Mouse (Mus musculus): ENCODE results near the gene Tdp2. TPM values are rescaled to one million over a fixed set of nuclear protein-coding genes. Genes with fewer than 3 reads are reported as not detected.

Gene Tdp2
- polyA plus RNA-seq, 1 experiment from 2014 or later: 31.6 TPM

DNA sequence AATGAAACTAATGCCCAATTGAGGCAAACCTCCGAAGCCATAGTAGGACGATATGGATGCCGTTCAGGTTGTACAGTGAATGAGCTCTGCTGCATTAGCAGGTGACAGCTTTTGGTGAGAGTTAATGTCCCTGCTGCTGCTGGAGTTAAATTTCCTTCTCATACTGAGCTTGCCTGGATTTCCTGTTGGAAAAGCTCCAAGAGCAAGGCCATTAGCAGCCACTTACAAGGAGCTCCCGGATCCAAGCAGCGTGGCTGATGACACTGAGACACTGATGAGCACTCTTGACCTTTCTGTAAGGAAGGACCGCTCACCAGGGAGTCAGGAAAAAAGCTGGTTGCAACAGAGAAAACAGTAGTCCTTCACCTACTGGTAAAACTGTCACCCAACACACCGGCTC lies 30.5 kb downstream of the Tdp2 start:
- 77% methylated on average over 7 of the region's 7 CpGs for WGBS
- no peak overlapping the region for H3K9ac ChIP-seq
- no peak for ATAC-seq (ENCODE audit: low FRiP score, low read depth)
- H3K36me3 ChIP-seq: no peaks in the 10 kb centered on the region
- H3K9me3 ChIP-seq: no peaks in the 10 kb centered on the region
- no peak overlapping the region for H3K4me2 ChIP-seq
- no peak overlapping the region for H3K27ac ChIP-seq (replicated peaks)
- no peak overlapping the region for H3K4me3 ChIP-seq
- H3K4me1 ChIP-seq (replicated peaks): no peaks in the 10 kb centered on the region
- H3K27me3 ChIP-seq: no peaks in the 10 kb centered on the region

GRCm38 (mm10) chr13:24862520-24862919 lies 31.0 kb downstream of the Tdp2 start:
- no peak overlapping the region for H3K27ac ChIP-seq (replicated peaks)
- H3K27me3 ChIP-seq: no peaks in the 10 kb centered on the region
- H3K4me2 ChIP-seq: no peak overlapping the region
- no peaks in the 10 kb centered on the region for H3K4me1 ChIP-seq (replicated peaks)
- WGBS: 64% methylated on average over 7 of the region's 7 CpGs
- no peaks in the 10 kb centered on the region for H3K9me3 ChIP-seq
- H3K36me3 ChIP-seq: no peaks in the 10 kb centered on the region
- no peak overlapping the region for H3K4me3 ChIP-seq
- no peak for ATAC-seq (ENCODE audit: low FRiP score, low read depth)
- H3K9ac ChIP-seq: no peak overlapping the region

DNA sequence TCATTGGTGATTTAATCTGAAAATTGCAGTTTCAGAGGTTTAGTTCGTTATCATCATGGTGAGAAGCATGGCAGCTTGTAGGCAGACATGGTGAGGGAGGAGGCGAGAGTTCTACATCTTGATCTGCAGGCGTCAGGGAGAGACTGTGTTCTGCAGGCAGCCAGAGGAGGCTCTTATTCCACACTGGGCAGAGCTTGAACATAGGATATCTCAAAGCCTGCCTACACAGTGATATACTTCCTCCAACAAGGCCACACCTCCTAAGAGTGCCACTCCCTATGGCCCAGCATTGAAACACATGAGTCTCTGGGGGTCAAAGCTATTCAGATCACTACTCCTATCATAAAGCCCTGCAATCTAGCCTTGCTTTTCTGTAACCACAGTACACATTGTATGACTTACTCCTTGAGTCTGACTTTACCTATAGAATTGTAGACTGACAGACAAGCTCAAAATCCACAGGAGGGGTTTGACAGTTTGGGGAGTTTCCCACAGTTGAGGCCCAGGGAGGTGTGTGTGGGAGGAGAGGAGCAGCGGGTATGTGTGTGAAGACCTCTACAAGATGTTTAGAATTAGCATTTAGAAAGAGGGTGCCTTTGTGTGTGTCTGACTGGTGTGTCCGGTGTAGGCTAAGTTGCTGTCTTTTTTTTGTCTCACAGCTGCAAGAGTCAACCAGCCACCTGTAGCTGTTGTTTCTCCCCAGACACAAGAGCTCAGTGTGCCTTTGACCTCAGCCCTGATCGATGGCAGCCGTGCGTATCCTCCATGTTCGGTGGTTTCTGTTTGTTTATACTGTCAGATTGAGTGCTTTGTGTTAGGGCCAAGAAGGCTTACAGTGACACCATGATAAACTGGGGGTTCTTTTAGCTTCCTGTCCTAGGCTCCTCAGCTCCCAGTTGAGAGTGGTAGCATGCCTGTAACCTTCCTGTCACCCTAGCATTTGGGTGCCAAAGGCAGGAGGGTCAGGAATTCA lies 35.2 kb downstream of the Tdp2 start:
- H3K4me3 ChIP-seq: no peak overlapping the region
- no peak overlapping the region for H3K4me2 ChIP-seq
- no peaks in the 10 kb centered on the region for H3K4me1 ChIP-seq (replicated peaks)
- H3K9ac ChIP-seq: no peak overlapping the region
- 69% methylated on average over 9 of the region's 9 CpGs for WGBS
- H3K27ac ChIP-seq (replicated peaks): no peak overlapping the region
- no peaks in the 10 kb centered on the region for H3K36me3 ChIP-seq
- no peak for ATAC-seq (ENCODE audit: low FRiP score, low read depth)
- H3K27me3 ChIP-seq: no peaks in the 10 kb centered on the region
- no peaks in the 10 kb centered on the region for H3K9me3 ChIP-seq

DNA sequence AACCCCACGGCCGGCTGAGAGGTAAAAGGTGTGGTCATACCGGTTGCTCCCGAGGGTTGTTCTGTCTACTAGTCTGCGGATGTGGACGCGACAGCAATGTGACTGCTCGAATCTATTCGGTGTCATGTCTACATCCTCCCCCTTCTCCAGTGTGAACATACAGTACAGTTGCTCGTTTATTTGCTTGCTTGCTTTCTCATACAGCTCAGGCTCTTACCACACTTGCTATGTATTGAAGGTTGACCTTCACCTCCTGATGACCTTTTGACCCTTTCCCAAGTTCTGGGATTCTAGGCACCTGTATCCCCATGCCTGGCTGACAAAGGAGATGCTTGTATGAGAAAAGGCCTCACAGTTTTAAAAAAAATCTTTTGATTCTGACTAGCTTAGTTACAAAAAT lies 36.3 kb downstream of the Tdp2 start:
- no peak overlapping the region for H3K27ac ChIP-seq (replicated peaks)
- 96% methylated on average over 10 of the region's 10 CpGs for WGBS
- H3K27me3 ChIP-seq: no peaks in the 10 kb centered on the region
- H3K9me3 ChIP-seq: no peaks in the 10 kb centered on the region
- no peaks in the 10 kb centered on the region; the same call in 1 of the 2 replicates for H3K36me3 ChIP-seq
- H3K9ac ChIP-seq: no peak overlapping the region
- ATAC-seq (ENCODE audit: low FRiP score, low read depth): no peak
- no peaks in the 10 kb centered on the region for H3K4me1 ChIP-seq (replicated peaks)
- no peak overlapping the region for H3K4me2 ChIP-seq
- no peak overlapping the region for H3K4me3 ChIP-seq

DNA sequence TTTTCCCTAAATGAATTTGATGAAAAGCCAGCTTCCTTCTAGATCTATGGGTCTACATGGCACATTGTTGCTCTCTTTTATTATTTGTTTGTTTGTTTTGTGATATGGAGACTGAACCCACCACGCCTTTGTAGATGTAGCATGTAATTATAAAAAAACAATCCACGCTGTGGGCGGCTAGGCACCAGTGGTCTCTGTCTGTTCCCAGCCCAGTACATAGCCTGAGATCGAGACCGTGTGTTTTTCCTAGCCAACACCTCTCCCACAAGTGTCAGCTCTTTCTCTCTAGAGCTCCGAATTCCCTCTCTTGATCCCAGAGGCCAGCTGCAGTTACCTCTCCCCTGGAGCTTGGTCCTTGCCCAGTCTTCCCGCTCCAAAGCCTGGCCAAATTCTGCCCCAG lies 36.8 kb downstream of the Tdp2 start:
- no peaks in the 10 kb centered on the region for H3K4me1 ChIP-seq (replicated peaks)
- H3K4me2 ChIP-seq: no peak overlapping the region
- H3K36me3 ChIP-seq: no peaks in the 10 kb centered on the region; the same call in 1 of the 2 replicates
- no peak overlapping the region for H3K27ac ChIP-seq (replicated peaks)
- no peak overlapping the region for H3K9ac ChIP-seq
- no peak overlapping the region for H3K4me3 ChIP-seq
- no peak for ATAC-seq (ENCODE audit: low FRiP score, low read depth)
- no peaks in the 10 kb centered on the region for H3K27me3 ChIP-seq
- H3K9me3 ChIP-seq: no peaks in the 10 kb centered on the region
- WGBS: 92% methylated on average over 7 of the region's 7 CpGs

GRCm38 (mm10) chr13:24879359-24880040 lies 48.0 kb downstream of the Tdp2 start:
- no peak overlapping the region for H3K4me3 ChIP-seq
- H3K36me3 ChIP-seq: peaks cover 28% of the 10 kb centered on the region; the same call in 1 of the 2 replicates
- H3K9ac ChIP-seq: no peak overlapping the region
- no peaks in the 10 kb centered on the region for H3K9me3 ChIP-seq
- H3K4me2 ChIP-seq: no peak overlapping the region
- no peak overlapping the region for H3K27ac ChIP-seq (replicated peaks)
- H3K27me3 ChIP-seq: no peaks in the 10 kb centered on the region
- no peak for ATAC-seq (ENCODE audit: low FRiP score, low read depth)
- H3K4me1 ChIP-seq (replicated peaks): no peaks in the 10 kb centered on the region
- 85% methylated on average over 15 of the region's 15 CpGs for WGBS

GRCm38 (mm10) chr13:24880208-24880607 lies 48.7 kb downstream of the Tdp2 start:
- no peak overlapping the region for H3K4me3 ChIP-seq
- ATAC-seq (ENCODE audit: low FRiP score, low read depth): no peak
- 84% methylated on average over 6 of the region's 6 CpGs for WGBS

GRCm38 (mm10) chr13:24880704-24881103 lies 49.2 kb downstream of the Tdp2 start:
- Histone ChIP-seq H3K9me3 (no peaks in the 10 kb centered on the region), H3K27me3 (no peaks in the 10 kb centered on the region), H3K27ac (replicated peaks) (no peak overlapping the region), H3K36me3 (peaks cover 31% of the 10 kb centered on the region), H3K4me1 (replicated peaks) (no peaks in the 10 kb centered on the region), H3K4me3 (no peak overlapping the region), H3K4me2 (no peak overlapping the region), H3K9ac (no peak overlapping the region)
- 94% methylated on average over 5 of the region's 5 CpGs for WGBS
- ATAC-seq (ENCODE audit: low FRiP score, low read depth): no peak

More at GRCm38 (mm10) chr13:24880208-24880607, 48.7 kb downstream of the Tdp2 start:
- no peak overlapping the region for H3K4me2 ChIP-seq
- H3K36me3 ChIP-seq: peaks cover 29% of the 10 kb centered on the region; the same call in 1 of the 2 replicates
- H3K27me3 ChIP-seq: no peaks in the 10 kb centered on the region
- no peak overlapping the region for H3K9ac ChIP-seq
- no peaks in the 10 kb centered on the region for H3K9me3 ChIP-seq
- no peak overlapping the region for H3K27ac ChIP-seq (replicated peaks)
- H3K4me1 ChIP-seq (replicated peaks): no peaks in the 10 kb centered on the region

DNA sequence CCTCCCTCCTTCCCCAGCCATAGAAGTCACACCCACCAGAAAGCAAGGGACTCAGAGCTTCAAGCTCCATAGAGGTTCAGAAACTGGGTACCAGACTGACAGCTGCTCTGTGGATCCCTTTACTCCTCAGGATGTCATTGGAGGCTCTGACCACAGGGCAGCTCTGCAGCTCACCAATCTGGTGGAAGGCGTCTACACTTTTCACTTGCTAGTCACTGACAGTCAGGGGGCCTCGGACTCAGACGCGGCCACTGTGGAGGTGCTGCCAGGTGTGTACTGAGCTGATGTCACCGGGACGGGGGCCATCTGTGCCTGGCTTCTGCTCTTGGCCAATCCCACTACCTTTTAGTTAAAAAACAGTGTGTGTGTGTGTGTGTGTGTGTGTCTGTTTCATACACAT lies 50.9 kb downstream of the Tdp2 start:
- Histone ChIP-seq H3K9ac (no peak overlapping the region), H3K4me2 (no peak overlapping the region), H3K27me3 (no peaks in the 10 kb centered on the region), H3K9me3 (no peaks in the 10 kb centered on the region), H3K4me1 (replicated peaks) (no peaks in the 10 kb centered on the region), H3K36me3 (peaks cover 29% of the 10 kb centered on the region), H3K4me3 (no peak overlapping the region), H3K27ac (replicated peaks) (no peak overlapping the region)
- no peak for ATAC-seq (ENCODE audit: low FRiP score, low read depth)
- WGBS: 95% methylated on average over 6 of the region's 6 CpGs

- H3K27ac ChIP-seq (replicated peaks): no peak overlapping the region
- ATAC-seq (ENCODE audit: low FRiP score, low read depth): no peak
- H3K36me3 ChIP-seq: peaks cover 13% of the 10 kb centered on the region
Measured at GRCm38 (mm10) chr13:24889554-24889953, 58.1 kb downstream of the Tdp2 start.

More at GRCm38 (mm10) chr13:24889554-24889953, 58.1 kb downstream of the Tdp2 start:
- no peak overlapping the region for H3K4me3 ChIP-seq
- H3K9ac ChIP-seq: no peak overlapping the region
- H3K4me2 ChIP-seq: no peak overlapping the region
- WGBS: 52% methylated on average over 1 of the region's 1 CpGs
- H3K9me3 ChIP-seq: no peaks in the 10 kb centered on the region
- H3K4me1 ChIP-seq (replicated peaks): no peaks in the 10 kb centered on the region
- H3K27me3 ChIP-seq: no peaks in the 10 kb centered on the region
